ENCODE assay signal across 8 mouse cellular contexts in the genomic region with DNA sequence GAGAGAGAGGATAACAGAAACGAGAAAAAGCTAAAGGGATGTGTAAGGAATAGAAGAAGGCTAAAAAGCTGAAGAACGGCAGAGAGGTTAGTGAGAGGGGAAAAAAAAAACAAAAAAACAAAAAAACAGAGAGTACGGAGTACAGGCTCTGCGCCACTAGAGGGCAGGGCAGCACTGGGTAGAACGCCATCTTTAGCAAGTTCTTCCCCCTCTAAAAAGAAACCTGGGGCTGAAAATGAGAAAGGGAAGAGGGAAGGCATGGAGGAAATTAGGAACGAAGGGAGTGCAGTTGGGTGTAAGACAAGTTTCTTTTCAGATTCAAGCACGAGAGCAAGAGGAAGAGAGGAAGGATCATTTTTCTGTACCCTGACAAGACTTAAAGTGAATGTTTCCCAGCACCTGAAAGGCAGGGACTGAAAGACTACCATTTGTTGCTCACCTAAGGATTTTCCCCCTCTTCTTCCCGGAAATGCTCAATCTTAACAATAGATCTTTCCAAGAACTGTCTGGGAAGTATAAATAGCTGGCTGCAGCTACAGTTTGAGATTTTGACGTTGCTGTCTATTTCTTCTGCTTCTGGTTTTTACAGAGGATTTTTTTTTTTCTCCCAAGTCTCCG.
A peak's percentile ranks its signal among the peaks of the same experiment; 100 is the strongest.
DNase-seq lines count a peak whose midpoint lies in the region; ATAC-seq and TF ChIP-seq lines count a peak whose summit lies in the region.

No protein-coding gene starts in this region.

- H3K36me3 ChIP-seq in intestine, embryonic 16.5 days (ENCODE audit: control insufficient read depth, insufficient read depth, low read length): no peaks in the 10 kb centered on the region
- no peaks in the 10 kb centered on the region for H3K36me3 ChIP-seq in midbrain, embryonic 12.5 days
- H3K36me3 ChIP-seq in small intestine, adult 2 months (ENCODE audit: control insufficient read depth, insufficient read depth, low read length): no peaks in the 10 kb centered on the region

- no peak overlapping the region for H3K27ac ChIP-seq in intestine, embryonic 16.5 days (ENCODE audit: low read length)
- H3K27ac ChIP-seq in midbrain, embryonic 12.5 days (replicated peaks): no peak overlapping the region
- H3K27ac ChIP-seq in small intestine, adult 2 months (ENCODE audit: insufficient read depth, low read depth, low read length): no peak overlapping the region

- ATAC-seq in intestine, embryonic 16.5 days: no peak
- peak; percentile 62 for ATAC-seq in midbrain, embryonic 12.5 days (ENCODE audit: low FRiP score, low read depth)

- peak overlapping the region; percentile 48 for H3K4me2 ChIP-seq in intestine, embryonic 16.5 days (ENCODE audit: low read depth, low read length)
- H3K4me2 ChIP-seq in midbrain, embryonic 12.5 days (replicated peaks): 0 out of 2 replicates have a peak overlapping the region, but pooled peaks have one; percentile 2

- TF ChIP-seq POLR2A in small intestine, adult 2 months (IDR thresholded peaks at IDR 0.05; ENCODE audit: low read depth, low read length): no peak

- no peaks in the 10 kb centered on the region for H3K4me1 ChIP-seq in intestine, embryonic 16.5 days (ENCODE audit: control insufficient read depth, insufficient read depth, low read length)
- no peaks in the 10 kb centered on the region for H3K4me1 ChIP-seq in midbrain, embryonic 12.5 days
- no peaks in the 10 kb centered on the region for H3K4me1 ChIP-seq in small intestine, adult 2 months (ENCODE audit: control insufficient read depth, insufficient read depth, insufficient read length, low read length)

- intact Hi-C loops in heart, postnatal 25 days (cut with DNase I): loop anchor here (5.0 kb wide), 3 partner anchors 717 to 1842 kb away; no protein-coding TSS in a partner anchor
- intact Hi-C loops in left cerebral cortex, postnatal 25 days (cut with DNase I): loop anchor here (5.0 to 10.0 kb wide), 4 partner anchors 127 to 1845 kb away; a partner anchor contains a TSS

- H3K9me3 ChIP-seq in intestine, embryonic 16.5 days (ENCODE audit: control insufficient read depth, low read length): no peaks in the 10 kb centered on the region
- no peaks in the 10 kb centered on the region for H3K9me3 ChIP-seq in midbrain, embryonic 12.5 days

- DNase-seq in heart, adult 8-10 months (ENCODE audit: low spot score): peak; percentile 46
- no peak for DNase-seq in heart, postnatal 25 days (ENCODE audit: low spot score)
- peak; percentile 84 to 91 for DNase-seq in cerebellum, postnatal 14 days
- peak; percentile 71 to 77 for DNase-seq in frontal cortex, postnatal 36 days (ENCODE audit: low spot score in 2 of 2)
- DNase-seq in left cerebral cortex, postnatal 25 days (ENCODE audit: low spot score in 2 of 2): peak; percentile 71 to 83

- peak; percentile 70; the same call in 1 of the 2 replicates for TF ChIP-seq CTCF in small intestine, adult 2 months (IDR thresholded peaks at IDR 0.05; ENCODE audit: extremely low read depth, insufficient read length, insufficient replicate concordance, low read depth, low read length)

- peak overlapping the region; percentile 27 for H3K4me3 ChIP-seq in intestine, embryonic 16.5 days (ENCODE audit: low read length)
- no peak overlapping the region for H3K4me3 ChIP-seq in midbrain, embryonic 12.5 days
- H3K4me3 ChIP-seq in small intestine, adult 2 months (ENCODE audit: low read depth, low read length): no peak overlapping the region

- H3K9ac ChIP-seq in intestine, embryonic 16.5 days (ENCODE audit: low read depth, low read length): no peak overlapping the region; the same call in 1 of the 2 replicates
- H3K9ac ChIP-seq in midbrain, embryonic 12.5 days (replicated peaks): no peak overlapping the region

- WGBS in intestine, embryonic 16.5 days: 11% methylated on average over 10 of the region's 10 CpGs
- 15% methylated on average over 10 of the region's 10 CpGs for WGBS in midbrain, embryonic 12.5 days
- WGBS in small intestine, adult 2 months: 15% methylated on average over 10 of the region's 10 CpGs

- no peaks in the 10 kb centered on the region for H3K27me3 ChIP-seq in intestine, embryonic 16.5 days (replicated peaks; ENCODE audit: control insufficient read depth, insufficient read depth, low read length)
- H3K27me3 ChIP-seq in midbrain, embryonic 12.5 days: no peaks in the 10 kb centered on the region
- H3K27me3 ChIP-seq in small intestine, adult 2 months (ENCODE audit: control insufficient read depth, insufficient read depth, low read length): no peaks in the 10 kb centered on the region
